Mouse (Mus musculus) liver, embryonic 14.5 days (tissue): ENCODE data around the gene Foxa1. TPM values are rescaled to one million over a fixed set of nuclear protein-coding genes. Genes with fewer than 3 reads are reported as not detected.

Source experiments
- ATAC-seq: fragments of 200-750 bp; cut with Nextera tagmentation; 2 replicates; pipeline ENCODE4 v1.8.0; 2017; ENCODE audit warnings: moderate number of reproducible peaks, mild to moderate bottlenecking, moderate library complexity; ENCODE audit not compliant: insufficient read depth
- DNase-seq, 3 experiments: peaks; one replicate each; pipeline ENCODE4 v3.0.0-alpha.2; 2012 to 2013; ENCODE audit warnings: low read depth in 3 of 3, low spot score in 3 of 3
- H3K27ac ChIP-seq: fragments of 300-500 bp; sonication (generic); 2 replicates; pipeline ENCODE4 v1.5.1; 2014; ENCODE audit warnings: moderate library complexity, mild to moderate bottlenecking, control low read depth, inconsistent platforms
- H3K27me3 ChIP-seq: fragments of 300-500 bp; sonication (generic); 2 replicates; pipeline ENCODE4 v1.6.1; 2014; ENCODE audit warnings: mild to moderate bottlenecking, low read length, moderate library complexity; ENCODE audit not compliant: control insufficient read depth, insufficient read depth
- H3K36me3 ChIP-seq: fragments of 300-500 bp; sonication (generic); replicated peaks from 2 replicates; pipeline ENCODE4 v1.6.1; 2014; ENCODE audit warnings: low read depth; ENCODE audit not compliant: control insufficient read depth, insufficient read depth
- H3K4me1 ChIP-seq, 2 experiments: fragments of 200-500 bp in 1 of 2; fragments of 300-500 bp in 1 of 2; sonication (generic) in 1 of 2; replicated peaks; 2 replicates each; pipeline ENCODE4 v1.6.1; 2012 to 2014; ENCODE audit warnings: antibody characterized with exemption in 1 of 2, inconsistent platforms in 1 of 2, low read length in 1 of 2; ENCODE audit not compliant: control insufficient read depth in 2 of 2, insufficient read depth in 2 of 2
- H3K4me2 ChIP-seq: fragments of 300-500 bp; sonication (generic); 2 replicates; pipeline ENCODE4 v1.6.1; 2014; ENCODE audit warnings: low read depth, mild to moderate bottlenecking, control low read depth, moderate library complexity
- H3K4me3 ChIP-seq, 2 experiments: fragments of 200-500 bp in 1 of 2; fragments of 300-500 bp in 1 of 2; sonication (generic) in 1 of 2; 2 replicates each; pipeline ENCODE4 v1.5.1; 2012 to 2014; ENCODE audit warnings: low read depth in 2 of 2, low read length in 2 of 2, mild to moderate bottlenecking in 2 of 2, control low read depth in 1 of 2, inconsistent platforms in 1 of 2, moderate library complexity in 1 of 2; ENCODE audit not compliant: insufficient read depth in 1 of 2
- H3K9ac ChIP-seq: fragments of 300-500 bp; sonication (generic); replicated peaks from 2 replicates; pipeline ENCODE4 v1.6.1; 2014; ENCODE audit warnings: mild to moderate bottlenecking, control low read depth, moderate library complexity
- H3K9me3 ChIP-seq: fragments of 300-500 bp; sonication (generic); 2 replicates; pipeline ENCODE4 v1.6.1; 2016; ENCODE audit warnings: low read length, mixed read lengths; ENCODE audit not compliant: control insufficient read depth
- CTCF ChIP-seq: IDR thresholded peaks from 2 replicates; pipeline ENCODE4 v1.5.1; 2016; ENCODE audit warnings: antibody characterized with exemption, low read depth, control low read depth
- EP300 ChIP-seq: IDR thresholded peaks from 2 replicates; pipeline ENCODE4 v1.6.1; 2016; ENCODE audit warnings: antibody characterized with exemption, low read depth
- WGBS: fragments of 180-500 bp; shearing (Covaris S2); extraction: QIAGEN DNeasy Blood & Tissue Kit; methylation state at CpG from one replicate; pipeline ENCODE4 v1.1.7; 2014; ENCODE audit not compliant: insufficient replicate concordance; 5-methylcytosine and 5-hydroxymethylcytosine counted together
- polyA plus RNA-seq, 2 experiments: library from polyadenylated mRNA; depleted of rRNA in 1 of 2; stranded (reverse) in 1 of 2; unstranded in 1 of 2; fragments of >200 nt; fragmentation: Nextera tagmentation in 1 of 2; extraction: Ambion mirVana in 1 of 2; gene quantifications; 2 replicates each; pipeline versions ENCODE4 v1.2.1 to v1.2.3; 2012 to 2014

Gene Foxa1
- polyA plus RNA-seq, 2 experiments: 0.63 to 2.0 TPM

DNA sequence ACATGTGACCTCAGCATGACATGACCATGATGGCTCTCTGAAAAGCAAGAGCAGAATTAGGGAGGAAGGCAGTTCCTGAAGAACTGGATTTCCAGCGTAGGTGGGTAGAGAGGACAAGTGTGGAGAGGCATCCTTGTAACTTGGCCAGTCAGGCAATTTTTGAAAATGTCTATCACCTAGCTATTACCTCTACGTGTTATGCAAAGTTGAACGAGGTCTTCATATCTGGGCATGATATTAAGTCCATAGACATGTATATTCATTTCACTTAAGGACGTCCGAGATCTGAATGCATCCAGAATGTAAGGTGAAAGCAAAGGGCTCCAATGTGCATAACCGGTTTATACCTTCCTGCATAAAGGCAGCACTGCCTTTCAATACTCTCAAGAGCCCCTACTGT is 5.6 kb downstream of the Foxa1 start:
- 13% methylated on average over 6 of the region's 6 CpGs for WGBS
- Histone ChIP-seq H3K9me3 (no peaks in the 10 kb centered on the region), H3K36me3 (no peaks in the 10 kb centered on the region), H3K9ac (no peak overlapping the region), H3K4me1 (no peaks in the 10 kb centered on the region), H3K4me3 (no peak overlapping the region), H3K27ac (no peak overlapping the region), H3K4me2 (peak overlapping the region; percentile 20; the same call in 1 of the 2 replicates), H3K27me3 (peaks cover 91% of the 10 kb centered on the region)
- TF ChIP-seq EP300: no peak
- no peak for TF ChIP-seq CTCF
- no peak for DNase-seq
- ATAC-seq: no peak

DNA sequence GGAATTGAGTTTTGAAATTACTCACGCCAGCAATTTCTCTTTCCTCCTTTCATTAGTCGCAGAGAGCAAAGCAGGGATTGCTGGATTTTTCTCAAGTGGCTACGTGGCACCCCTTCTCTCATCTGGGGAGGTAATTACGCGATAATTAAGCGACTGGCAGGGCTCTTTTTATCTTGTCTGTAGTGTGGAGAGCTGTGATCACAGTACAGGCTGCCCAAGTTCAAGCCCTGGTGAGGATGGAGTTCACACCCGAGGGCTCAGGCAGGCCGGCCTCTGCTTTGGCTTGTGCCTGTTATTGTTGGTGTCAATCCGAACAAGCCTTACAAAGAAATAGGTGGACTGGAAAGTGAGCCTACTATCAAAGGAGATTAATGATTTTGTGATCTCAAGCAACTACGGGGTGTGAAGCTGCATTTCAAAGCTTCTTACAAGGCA is 7.1 kb downstream of the Foxa1 start:
- Histone ChIP-seq H3K4me3 (peak overlapping the region; percentile 8 to 36; a peak in 3 of 4 replicates), H3K4me1 (no peaks in the 10 kb centered on the region)

DNA sequence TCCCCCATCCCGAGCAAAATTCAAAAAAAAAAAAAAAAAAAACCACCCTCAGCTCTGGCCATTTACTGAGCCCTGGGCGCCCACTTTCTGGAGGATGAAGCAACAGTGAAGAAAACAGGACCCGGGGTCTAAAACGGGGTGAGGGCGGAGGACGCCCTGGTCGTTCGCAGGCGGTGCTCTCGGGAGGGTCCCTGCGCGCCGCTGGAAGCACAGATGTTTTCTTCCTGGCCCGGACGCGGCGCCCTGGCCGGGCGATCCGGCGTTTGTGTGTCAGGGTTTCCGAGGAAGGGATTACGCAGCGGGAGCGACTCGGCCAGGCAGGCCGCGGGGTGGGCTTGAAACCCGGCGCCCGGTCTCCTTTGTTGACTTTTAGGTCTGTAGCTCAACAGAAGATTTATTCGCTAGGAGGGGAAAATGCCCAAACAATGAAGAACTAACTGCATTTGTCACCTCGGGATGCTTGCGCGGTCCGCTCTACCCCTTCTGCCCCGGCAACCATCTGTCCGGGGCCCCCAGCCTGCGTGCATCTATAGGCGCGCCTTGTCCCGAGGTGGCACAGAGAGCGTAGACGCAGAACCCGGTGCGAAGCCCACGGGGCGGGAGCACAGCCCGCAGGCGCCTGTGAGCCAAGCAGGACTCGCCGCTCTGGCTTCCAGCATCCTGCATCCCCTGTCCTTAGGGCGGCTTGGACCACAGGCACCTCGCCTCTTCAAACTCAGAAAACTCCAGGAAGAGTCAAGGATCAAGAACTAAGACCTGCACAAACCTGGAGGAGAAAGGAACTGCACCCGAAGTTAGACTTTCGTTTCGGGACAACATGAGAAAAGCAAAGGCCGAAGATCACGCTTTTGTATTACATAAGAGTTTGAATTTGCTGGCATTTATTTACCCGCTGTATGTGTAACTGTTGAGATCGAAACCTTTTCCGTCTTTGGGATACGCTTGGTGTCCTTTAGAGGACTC is 7.8 kb downstream of the Foxa1 start:
- Histone ChIP-seq H3K36me3 (no peaks in the 10 kb centered on the region), H3K4me3 (peak overlapping the region; percentile 32 to 36), H3K4me1 (no peaks in the 10 kb centered on the region; a peak in 1 of 4 replicates), H3K4me2 (peak overlapping the region; percentile 51), H3K27ac (no peak overlapping the region; the same call in 1 of the 2 replicates), H3K27me3 (peaks cover 90% of the 10 kb centered on the region), H3K9me3 (no peaks in the 10 kb centered on the region), H3K9ac (no peak overlapping the region; the same call in 1 of the 2 replicates)
- TF ChIP-seq CTCF (no peak), EP300 (no peak)
- under 1% methylated on average over 63 of the region's 63 CpGs for WGBS
- no peak for DNase-seq
- ATAC-seq: no peak

More for the DNA sequence above, 7.1 kb downstream of the Foxa1 start:
- Histone ChIP-seq H3K9ac (no peak overlapping the region), H3K36me3 (no peaks in the 10 kb centered on the region), H3K27me3 (peaks cover 91% of the 10 kb centered on the region), H3K9me3 (no peaks in the 10 kb centered on the region), H3K27ac (no peak overlapping the region), H3K4me2 (peak overlapping the region; percentile 51)
- WGBS: 1% methylated on average over 10 of the region's 10 CpGs
- DNase-seq (no peak), ATAC-seq (no peak)
- TF ChIP-seq EP300 (no peak), CTCF (no peak)

DNA sequence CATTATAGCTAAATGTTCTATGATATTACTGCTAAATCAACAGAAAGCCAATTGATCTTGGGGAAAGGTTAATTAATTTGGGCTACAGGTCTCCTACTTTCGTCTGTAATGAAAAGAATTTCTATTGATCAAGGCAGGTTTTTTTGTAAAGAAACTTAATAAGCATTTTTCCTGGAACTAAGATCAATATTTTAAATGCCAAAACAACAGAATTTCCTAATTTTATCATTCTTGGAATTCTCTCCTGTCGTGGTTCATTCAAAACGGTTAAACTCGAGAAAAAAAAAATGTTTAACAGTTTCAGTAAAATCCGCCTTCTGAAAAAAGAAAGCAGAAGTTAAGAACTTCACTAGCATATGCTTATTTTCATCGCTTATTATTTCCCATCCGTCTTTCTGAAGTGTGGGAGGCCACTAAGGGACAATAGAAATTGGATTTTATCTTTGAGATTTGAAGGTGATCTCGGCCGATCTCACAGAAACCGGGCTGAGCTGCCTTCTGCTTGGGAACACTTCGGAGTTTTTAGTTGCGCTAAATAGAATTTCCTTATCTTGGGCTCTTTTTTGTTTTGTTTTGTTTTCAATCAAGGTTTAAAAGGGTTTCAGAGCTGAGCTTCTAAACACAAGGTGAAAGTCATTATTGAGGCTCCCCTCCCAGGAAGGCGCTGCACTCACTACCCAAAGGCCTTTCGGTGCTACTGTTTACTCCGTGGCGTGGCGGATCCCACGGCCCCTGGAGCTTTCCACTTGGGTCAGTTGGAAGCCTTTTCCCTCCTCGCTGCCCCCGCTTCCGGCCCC is 8.7 kb downstream of the Foxa1 start:
- no peaks in the 10 kb centered on the region; a peak in 1 of 4 replicates for H3K4me1 ChIP-seq
- TF ChIP-seq CTCF (no peak), EP300 (no peak)
- no peaks in the 10 kb centered on the region for H3K9me3 ChIP-seq
- no peaks in the 10 kb centered on the region for H3K36me3 ChIP-seq
- no peak overlapping the region for H3K9ac ChIP-seq
- H3K4me3 ChIP-seq: peak overlapping the region in 1 of 2 experiments; percentile 36; a peak in 2 of 4 replicates
- WGBS: 2% methylated on average over 21 of the region's 21 CpGs
- ATAC-seq (no peak), DNase-seq (no peak)
- peaks cover 81% of the 10 kb centered on the region for H3K27me3 ChIP-seq
- H3K27ac ChIP-seq: no peak overlapping the region
- peak overlapping the region; percentile 51 for H3K4me2 ChIP-seq
